Mouse (Mus musculus) thymus, adult 18-20 months (tissue): ENCODE data around the gene Ahnak.
"Not testable (repeated sequence)": the region's sequence is repeated elsewhere in the genome, so short reads cannot be mapped to it uniquely, and the experiment has no call there.

Experiments used
- DNase-seq, 2 experiments: peaks; one replicate each; pipeline ENCODE4 v3.0.0; 2022; ENCODE audit warnings: mixed read lengths in 2 of 2

Gene Ahnak

DNA sequence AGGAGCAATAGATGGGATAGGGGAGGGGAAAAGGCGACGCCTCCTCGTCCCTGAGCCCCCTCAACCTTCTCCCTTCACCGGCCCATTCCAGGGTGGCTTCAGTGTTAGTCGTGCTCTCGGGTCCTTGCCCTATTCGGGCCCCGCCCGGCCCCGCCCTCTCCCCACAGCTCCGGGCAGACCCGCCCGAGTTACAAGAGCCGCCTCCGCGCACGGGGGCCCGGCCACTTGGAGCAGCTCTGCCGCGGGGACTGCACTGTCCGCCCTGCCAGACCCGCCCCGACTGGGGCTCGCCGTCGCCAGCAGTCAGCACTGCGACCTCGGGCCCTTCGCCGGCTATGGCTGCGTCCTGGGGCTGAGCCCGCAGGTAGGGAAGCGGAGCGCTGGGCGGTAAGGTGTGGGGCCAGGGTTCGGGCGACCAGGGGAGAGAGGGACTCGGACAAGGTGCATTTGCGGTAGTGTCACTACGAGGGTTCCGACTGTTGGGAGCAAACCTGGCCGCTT, at the start of gene Ahnak:
Gene Ahnak, plus strand, starts transcription at position 219 of the 501 bp plus-strand sequence.
- no peak for DNase-seq

DNA sequence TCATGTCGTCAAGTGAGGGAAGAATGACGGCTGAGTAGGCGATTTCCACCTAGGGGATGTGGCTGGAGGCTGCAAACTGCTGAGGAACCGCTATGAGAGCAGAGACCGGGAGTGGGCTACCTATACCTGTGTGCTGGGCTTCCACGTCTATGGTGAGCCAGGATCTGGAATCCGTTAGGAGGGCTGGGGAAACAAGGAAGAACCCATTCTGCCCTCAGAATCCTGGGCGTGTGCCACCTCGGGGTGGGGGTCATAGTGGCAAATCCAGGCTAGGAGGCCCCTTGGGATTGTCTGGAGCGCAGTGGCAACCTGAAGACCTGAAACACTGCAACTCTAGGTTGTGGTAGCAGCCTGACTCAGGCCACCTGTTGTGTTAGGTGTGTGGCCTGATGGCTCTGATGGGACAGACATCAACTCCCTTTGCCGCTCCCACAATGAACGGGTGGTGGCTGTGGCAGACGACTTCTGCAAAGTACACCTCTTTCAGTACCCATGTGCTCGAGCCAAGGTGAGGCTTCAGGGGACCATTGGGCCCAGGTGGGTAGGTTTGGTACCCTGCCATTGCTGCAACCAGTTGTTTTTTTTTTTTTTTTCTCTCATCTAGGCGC, 48.5 kb upstream of the Ahnak start:
- DNase-seq, result no peak

DNA sequence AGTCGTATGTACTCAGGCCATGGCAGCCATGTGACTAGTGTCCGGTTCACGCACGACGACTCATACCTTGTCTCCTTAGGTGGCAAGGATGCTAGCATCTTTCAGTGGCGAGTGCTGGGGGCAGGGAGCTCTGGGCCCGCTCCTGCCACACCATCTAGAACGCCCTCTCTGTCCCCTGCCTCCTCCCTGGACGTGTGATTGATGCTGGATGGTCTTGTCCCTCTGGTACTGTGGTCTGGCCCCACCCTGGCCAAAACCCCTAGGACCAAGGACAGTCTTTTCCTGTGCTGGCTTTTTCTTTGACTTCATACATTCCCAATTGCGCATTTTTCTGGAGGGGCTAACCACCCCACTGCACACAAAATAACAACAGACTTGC, 48.0 kb upstream of the Ahnak start:
- DNase-seq, result peak in 1 of 2 experiments; percentile 53

DNA sequence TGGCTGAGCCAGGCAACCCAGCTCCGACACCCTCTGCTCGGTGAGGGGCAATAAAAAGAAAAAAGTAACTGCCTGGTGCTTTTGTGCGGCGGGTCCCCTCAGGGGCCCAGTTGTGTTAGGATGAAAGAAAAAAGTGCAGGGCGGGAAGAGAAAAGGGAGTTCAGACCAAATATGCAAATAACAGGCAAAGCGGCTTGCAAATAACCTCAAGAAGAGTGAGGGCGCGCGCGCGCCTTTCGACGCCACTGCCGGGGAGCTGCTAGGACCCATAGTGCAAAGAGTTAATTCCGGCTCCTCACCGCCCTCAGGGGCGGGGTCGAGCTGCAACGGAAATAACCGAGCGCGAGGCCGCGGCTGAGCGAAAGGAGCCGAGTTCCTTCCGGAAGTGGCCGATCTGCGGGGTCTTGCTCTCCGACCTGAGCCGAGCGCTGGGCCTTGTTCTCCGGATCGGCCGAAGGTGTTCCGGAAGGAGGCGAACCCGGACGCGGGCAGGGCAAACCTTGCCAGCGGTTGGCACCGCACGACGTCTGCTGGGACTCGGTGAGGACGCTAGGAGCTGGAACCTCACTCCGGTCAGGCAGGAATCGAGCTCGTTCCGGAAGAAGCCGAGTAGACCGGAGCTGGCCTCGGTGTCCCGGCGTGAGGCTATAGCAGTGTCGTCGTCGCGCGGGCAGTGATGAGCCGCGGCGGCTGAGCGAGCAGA, 47.4 kb upstream of the Ahnak start, which contains the start of gene Mta2:
Gene Mta2, plus strand, starts transcription at position 361 of the 703 bp plus-strand sequence.
- peak; percentile 96 to 97 for DNase-seq

DNA sequence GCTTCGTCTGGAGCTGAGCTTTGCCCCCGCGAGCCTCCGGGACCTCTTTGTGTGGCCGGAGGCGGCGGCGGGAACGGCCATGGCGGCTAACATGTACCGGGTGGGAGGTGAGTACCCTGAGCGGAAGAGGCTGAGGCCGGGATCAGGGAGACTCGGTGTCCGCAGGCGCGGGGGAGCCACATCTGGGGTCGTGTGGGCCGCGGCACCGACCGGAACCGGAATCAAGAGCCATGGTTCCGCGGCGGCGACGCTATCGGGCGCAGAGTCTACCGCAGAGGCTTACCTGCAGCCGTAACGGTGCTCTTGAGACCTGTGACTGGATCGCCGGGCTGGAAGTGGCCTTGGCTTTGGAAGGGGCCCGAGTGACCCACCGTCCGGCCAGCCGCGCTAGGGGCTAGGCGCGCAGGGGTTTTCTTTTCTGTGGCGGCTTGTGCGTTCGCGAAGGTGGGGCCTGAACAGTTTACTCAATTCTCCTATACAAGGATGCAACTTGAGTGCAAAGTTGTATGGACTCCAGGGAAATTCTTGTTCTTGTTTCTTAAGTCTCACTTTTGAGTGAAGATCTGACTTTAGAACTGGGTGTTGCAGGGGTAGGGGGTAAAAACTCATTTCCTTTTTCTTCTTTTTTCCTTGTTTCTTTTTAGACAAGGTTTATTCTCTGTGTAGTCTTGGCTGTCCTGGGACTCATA, 46.7 kb upstream of the Ahnak start:
- DNase-seq, result no peak

DNA sequence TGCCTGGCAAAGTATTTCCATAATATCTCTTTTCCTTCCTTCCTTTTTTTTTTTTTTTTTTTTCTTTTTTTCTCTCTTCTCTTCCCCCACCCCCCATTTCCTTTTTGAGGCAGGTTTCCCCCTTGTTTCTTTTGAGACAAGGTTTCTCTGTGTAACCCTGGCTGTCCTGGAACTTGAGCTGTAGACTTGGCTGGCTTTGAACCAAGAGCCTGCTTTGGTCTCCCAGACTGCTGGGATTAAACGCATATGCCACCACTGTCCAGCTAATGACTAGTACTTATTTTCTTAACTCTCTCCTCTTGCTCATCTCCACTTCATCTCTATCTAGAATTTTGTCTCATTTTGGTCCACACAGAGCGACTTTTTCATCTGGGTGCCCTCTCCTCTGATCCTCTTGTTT, 46.0 kb upstream of the Ahnak start:
- DNase-seq, result no peak

DNA sequence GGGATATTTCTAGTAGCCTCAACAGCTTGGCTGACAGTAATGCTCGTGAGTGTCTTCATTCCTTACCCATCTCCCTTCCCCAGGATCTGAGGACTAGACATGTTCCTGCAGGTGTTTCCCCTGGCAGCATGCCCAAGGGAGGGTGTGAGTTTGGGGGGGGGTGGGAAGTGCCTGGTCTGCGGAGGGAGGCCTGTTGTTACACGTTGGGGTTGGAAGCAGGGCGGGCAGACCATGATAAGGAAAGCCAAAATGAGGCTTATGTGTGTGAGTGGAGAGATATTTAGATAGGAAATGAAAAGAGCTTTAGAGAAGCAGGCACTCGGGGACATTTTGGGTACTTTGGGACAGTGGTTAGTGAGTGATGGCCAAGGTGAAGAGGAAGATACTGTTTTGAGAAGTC, 45.0 kb upstream of the Ahnak start:
- no peak for DNase-seq

DNA sequence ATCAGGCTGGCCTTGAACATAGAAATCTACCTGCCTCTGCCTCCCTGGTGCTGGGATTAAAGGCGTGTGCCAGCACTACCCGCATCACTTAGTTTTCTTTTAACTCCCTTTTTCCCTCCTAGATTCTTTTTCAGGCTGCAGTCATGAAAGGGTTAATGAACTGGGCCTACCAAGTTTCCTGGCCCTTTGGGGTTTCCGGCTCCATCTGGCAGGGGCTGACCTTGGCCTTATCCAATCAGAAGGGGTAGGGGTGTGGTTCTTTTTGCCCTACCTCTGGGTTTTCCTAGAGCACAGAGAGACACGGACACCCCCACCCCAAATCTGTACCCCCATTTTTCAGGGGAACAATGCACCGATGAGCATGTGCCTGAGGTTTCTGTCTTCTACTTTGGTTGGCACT, 44.3 kb upstream of the Ahnak start:
- DNase-seq, result no peak

DNA sequence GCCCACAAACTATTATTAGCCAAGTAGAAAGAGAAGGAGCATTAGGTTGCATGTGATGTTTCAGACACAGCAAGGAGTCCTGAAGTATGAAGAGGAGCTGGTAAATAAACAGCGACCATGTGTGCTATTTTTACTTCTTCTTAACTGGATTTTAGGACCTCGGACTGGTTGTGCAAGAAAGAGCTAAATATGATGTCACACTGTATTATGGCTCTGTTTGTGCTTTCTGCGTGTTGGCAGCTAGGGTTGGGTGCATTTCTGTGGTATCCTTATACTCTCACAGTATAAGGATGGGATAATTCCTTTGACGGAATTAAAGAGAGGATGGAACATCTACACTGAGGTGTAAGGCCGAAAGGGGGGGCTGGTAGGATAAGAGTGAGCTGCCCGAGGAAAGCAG, 43.8 kb upstream of the Ahnak start:
- DNase-seq, result no peak

DNA sequence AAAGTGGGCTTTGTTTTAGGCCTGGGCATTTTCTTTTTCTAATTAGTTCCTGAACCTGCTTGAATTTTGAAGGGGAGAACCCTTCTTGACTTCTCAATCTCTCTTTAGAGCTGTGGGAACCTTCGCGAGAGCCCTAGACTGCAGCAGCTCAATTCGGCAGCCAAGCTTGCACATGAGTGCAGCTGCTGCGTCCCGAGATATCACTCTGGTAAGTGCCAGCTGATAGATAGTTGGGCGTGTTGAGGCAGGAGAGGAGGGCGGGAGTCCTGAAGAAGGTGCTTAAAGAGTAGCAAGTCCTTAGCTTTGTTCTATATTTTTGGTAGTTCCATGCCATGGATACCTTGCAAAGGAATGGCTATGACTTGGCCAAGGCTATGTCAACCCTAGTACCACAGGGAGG, 42.2 kb upstream of the Ahnak start:
- DNase-seq, result no peak

DNA sequence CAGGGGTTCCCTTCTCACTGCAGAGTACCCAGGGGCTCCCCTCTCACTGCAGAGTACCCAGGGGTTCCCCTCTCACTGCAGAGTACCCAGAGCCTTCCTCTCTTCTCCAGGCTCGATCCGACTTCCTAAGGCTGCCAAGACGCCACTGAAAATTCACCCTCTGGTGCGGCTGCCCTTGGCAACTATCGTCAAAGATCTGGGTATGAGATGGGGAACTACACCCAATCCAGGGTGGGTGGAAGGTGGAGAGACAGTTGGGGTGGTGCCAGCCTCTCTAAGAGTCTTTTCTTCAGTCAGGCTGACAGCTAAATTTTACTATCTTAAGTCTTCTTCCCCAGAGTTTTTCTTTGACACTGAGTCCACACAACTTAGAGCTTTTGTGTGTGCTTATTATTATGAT, 38.9 kb upstream of the Ahnak start:
- no peak for DNase-seq

DNA sequence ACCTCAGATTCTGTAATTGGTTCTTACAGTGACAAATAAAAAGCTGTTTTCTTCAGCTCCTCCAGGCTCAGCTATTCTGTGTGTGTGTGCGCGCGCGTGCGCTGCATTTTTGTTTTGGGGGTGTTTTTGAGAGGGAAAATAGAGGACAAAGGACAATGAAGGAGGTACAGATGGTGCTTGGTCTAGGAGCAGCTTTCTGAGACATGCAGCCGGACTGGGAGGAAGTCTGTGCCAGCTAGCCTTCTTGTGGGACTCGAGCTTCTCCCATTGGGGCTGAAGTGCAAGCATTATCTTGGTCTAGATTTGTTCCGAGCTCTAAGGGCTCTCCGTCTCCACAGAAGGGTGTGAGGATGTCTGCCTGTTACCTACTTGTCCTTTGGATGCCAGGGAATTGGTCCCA, 36.8 kb upstream of the Ahnak start:
- DNase-seq, result no peak

DNA sequence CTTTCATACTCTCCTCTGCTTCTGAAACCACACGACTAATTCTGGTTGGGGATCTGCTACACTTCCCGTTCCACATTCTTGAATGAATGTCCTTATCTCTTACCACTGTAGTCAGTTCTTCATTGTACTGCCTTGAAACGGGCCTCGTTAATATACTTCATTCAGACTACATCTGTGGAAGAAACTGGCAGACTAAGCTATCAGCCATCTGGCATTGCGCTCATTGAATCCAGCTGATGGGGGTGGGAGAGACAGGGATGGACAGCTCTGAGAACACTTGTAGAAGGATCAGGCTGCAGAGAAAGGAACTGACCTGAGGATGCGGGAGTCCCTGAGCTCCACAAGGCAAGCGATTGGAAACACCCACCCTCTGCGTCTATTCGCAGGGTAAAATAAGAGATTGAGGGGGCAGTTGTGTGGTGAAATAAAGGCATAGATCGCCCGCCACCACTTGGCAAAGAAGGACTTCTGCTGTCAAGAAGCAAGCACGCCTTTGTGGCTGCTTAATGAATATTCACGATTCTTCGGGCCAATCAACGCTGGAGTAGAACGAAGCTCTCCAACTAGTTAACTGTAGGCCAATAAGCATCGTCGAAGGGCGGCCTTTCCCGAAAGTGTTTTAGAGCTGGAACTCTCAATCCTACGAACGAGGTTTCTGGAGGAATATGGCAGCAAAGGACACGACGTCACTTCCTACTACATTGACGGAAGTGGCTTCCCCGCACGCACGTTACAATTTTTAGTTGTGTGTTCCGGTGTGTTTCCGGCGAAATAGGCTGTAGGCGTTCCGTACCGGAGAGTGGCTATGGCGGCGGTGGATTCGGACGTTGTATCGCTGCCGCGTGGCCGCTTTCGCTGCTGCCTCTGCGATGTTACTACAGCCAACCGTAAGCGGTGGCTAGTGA, 35.7 kb upstream of the Ahnak start, which contains the start of gene Tut1:
Gene Tut1, plus strand, starts transcription at position 713 of the 905 bp plus-strand sequence.
- peak; percentile 80 to 87 for DNase-seq

DNA sequence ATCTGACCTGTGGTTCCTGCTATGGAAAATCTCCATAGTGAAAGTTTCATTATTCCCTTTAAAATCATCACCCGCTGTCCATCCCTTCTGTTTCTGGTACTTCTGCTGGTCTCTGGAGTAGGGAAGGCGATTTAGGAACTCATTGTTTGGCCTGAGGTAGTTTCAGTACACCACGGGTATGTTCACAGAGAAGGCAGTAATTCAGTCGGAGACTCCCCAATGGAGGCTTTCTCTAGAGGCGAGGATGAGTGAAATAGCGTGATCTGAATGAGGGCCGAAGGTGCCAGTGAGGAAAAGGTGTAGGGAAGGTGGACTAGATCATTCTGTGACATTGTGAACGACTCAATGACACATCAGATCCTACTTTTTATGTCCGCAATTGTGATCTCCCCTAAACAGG, 34.9 kb upstream of the Ahnak start:
- no peak for DNase-seq

DNA sequence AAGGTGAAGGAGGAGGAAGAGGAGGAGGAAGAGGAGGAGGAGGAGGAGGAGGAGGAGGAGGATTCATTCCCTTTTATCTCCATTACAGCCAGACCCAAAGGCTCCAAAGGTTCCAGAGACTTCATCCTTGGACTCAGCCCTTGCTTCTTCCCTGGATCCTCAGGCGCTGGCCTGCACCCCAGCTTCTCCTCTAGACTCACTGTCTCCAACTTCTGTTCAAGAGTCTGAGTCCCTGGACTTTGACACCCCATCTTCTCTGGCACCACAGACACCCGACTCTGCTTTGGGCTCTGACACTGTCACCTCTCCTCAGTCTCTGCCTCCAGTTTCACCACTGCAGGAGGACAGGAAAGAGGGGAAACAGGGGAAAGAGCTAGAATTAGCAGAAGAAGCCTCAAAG, 26.8 kb upstream of the Ahnak start:
- no peak for DNase-seq

DNA sequence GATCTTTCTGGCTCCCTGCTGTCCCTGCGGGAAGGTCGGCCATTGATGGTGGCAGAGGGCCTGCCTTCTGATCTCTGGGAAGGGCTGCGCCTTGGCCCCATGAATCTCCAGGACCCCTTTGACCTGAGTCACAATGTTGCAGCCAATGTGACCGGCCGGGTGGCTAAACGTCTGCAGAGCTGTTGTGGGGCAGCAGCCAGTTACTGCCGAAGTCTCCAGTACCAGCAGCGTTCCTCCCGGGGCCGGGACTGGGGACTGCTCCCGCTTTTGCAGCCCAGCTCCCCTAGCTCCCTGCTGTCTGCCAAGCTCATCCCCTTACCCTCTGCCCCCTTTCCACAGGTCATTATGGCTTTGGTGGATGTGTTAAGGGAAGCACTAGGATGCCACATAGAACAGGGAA, 24.0 kb upstream of the Ahnak start:
- DNase-seq, result no peak

DNA sequence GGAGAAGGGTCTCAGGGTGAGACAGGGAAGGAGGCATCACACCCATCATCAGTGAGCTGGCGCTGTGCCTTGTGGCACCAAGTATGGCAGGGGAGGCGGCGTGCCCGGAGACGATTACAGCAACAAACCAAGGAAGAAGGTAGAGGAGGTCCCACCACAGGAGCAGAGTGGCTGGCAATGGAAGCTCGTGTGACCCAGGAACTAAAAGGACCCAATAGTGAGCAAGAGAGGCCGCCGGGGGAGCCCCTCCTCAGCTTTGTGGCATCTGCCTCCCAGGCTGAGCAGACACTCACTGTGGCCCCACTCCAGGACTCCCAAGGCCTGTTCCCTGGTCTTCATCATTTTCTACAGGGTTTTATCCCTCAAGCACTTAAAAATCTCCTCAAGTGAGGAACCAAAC, 23.3 kb upstream of the Ahnak start:
- no peak for DNase-seq

DNA sequence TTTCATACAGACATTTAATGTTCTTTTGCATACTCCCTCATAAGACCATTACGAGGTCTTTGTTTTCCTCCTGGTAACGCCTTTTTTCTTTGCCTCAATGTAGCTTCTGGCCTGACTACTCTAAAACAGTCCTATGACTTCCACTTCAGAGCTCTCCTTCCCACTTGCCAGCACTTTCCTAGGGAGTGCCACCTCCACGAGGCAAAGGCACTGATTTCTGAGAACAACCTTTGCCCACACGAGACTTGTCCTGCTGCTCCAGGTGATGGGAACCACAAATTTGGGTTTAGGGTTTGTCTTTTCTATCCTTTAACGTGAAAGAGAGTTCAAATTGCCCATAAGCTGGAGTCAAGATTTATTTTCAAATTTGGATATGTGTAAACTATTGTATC, 22.9 kb upstream of the Ahnak start:
- DNase-seq, result no peak

DNA sequence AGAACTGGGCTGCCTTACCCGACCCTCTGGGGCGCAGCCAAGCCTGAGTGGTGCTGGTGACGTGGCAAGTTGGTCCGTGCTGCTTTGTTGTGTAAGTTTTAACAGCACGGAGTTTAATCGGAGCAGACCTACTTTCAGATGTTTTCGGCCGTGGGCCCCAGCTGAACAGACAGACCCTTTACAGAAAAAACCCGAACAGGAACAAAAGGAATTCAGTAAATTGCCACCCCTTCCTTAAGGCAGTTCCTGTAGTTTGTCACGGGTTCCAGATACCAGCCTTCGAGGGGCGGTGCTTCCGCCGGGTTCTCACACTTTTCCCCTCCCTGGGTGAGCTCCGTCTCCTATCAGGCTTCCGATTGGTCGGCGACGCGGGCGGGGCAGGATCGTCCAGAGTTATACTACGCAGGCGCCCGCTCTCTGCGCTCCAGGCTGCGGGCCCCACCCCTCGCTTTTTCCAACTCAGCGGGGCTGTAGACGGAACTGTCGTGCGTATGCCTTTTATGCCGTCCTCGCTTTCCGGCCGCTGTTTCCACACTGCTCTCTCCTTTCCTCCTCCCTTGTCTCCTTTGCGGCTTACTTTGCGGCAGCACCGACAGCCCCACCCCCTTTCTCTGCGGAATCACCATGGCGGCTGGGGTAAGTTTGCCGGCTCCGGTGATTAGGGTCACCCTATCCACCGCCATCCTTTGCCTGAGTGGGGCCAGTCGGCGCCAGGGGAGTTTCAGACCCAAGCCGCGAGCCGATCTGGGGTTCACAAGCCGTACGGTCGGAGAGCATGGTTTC, 22.3 kb upstream of the Ahnak start, which contains the start of gene Eef1g:
Gene Eef1g, plus strand, starts transcription at position 452 of the 783 bp plus-strand sequence.
- DNase-seq, result peak; percentile 100

DNA sequence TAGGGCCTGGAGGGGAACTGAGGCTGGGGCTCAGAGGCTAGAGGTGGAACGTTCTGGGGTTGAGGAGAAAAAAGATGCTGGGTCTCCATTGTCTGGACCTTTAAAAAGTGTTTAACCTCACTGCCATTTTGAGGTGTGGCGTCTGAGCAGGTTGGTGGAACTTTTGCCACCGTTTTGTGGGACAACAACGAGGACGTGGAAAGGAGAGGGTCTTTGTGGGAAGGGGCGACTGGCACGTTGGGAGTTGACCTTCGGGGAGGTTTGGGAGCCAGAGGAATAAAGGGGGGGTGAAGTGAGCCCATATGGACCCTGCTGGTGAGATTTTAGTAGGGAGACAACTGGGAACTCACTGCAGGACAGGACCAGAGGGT, 21.7 kb upstream of the Ahnak start:
- no peak for DNase-seq

DNA sequence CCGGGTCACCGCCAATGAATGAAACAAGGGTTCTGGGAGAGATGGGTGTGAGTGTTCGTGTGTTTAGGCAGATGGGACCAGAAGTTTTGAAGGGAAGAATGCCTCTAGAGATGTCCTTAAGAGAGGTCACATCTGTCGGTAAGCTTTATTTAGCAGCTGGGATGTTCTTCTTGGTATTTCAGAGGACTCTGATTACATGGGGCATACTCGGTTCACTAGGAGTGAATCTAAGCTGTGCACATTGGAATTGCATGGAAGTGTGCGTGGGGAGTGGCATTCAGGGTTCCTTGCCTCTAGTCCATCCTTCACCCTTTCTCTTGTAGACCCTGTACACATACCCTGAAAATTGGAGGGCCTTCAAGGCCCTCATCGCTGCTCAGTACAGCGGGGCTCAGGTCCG, 21.2 kb upstream of the Ahnak start:
- no peak for DNase-seq

DNA sequence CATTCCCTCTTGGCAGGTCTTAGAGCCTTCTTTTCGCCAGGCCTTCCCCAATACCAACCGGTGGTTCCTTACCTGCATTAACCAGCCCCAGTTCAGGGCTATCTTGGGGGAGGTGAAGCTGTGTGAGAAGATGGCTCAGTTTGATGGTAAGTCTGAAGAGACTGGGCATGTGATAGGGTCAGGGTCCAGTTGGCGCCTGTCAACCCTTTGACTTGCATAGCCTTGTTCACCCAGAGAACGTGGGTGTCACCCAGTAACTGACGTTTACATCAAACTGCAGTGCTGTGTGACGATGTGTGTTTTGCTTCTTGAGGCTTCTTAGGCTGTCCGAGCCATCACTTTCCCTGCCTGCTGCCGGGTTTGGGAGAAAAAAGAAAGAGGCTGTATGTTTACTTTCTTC, 16.6 kb upstream of the Ahnak start:
- DNase-seq, result not testable (repeated sequence)
